Comparison of ENCODE assay signal across 8 mouse cellular contexts in genomic region chr2:110229143-110230087, GRCm38 (mm10).
A peak's percentile ranks its signal among the peaks of the same experiment; 100 is the strongest.
DNase-seq lines count a peak whose midpoint lies in the region; ATAC-seq lines count a peak whose summit lies in the region.

No protein-coding gene starts in this region.

- peak overlapping the region; percentile 35; the same call in 1 of the 2 replicates for H3K9ac ChIP-seq in stomach, embryonic 16.5 days (ENCODE audit: low read length)

- H3K4me3 ChIP-seq in stomach, embryonic 16.5 days (replicated peaks; ENCODE audit: low read length) = no peak overlapping the region

- WGBS in stomach, embryonic 16.5 days = 32% methylated on average over 15 of the region's 15 CpGs

- no peaks in the 10 kb centered on the region for H3K9me3 ChIP-seq in stomach, embryonic 16.5 days (replicated peaks; ENCODE audit: control insufficient read depth, low read length)

- DNase-seq in heart, adult 11 months = peak; percentile 91
- DNase-seq in heart, postnatal 25 days (ENCODE audit: low spot score) = no peak
- peak; percentile 81 to 87 for DNase-seq in cerebellum, postnatal 10 days
- DNase-seq in gastrocnemius, postnatal 14 days = peak; percentile 43
- DNase-seq in induced T-regulatory cell, adult 2 months (ENCODE audit: low read depth) = peak; percentile 21
- peak; percentile 58 to 67 for DNase-seq in left cerebral cortex, adult 18-20 months (ENCODE audit: low spot score in 2 of 2)

- peak overlapping the region; percentile 43; the same call in 1 of the 2 replicates for H3K4me2 ChIP-seq in stomach, embryonic 16.5 days (ENCODE audit: low read depth, low read length)

- no peak overlapping the region for H3K27ac ChIP-seq in stomach, embryonic 16.5 days (ENCODE audit: low read length)

- no peaks in the 10 kb centered on the region for H3K36me3 ChIP-seq in stomach, embryonic 16.5 days (ENCODE audit: control insufficient read depth, insufficient read depth, low read length)

- no peaks in the 10 kb centered on the region for H3K27me3 ChIP-seq in stomach, embryonic 16.5 days (ENCODE audit: control insufficient read depth, insufficient read depth, low read length)

- intact Hi-C loops in heart, postnatal 25 days (cut with DNase I) = loop anchor here (1.0 to 10.0 kb wide), 2 partner anchors 336 to 755 kb away; no protein-coding TSS in a partner anchor
- intact Hi-C loops in gastrocnemius, postnatal 14 days (cut with DNase I; ENCODE audit: low total_unique reads) = loop anchor here (5.0 kb wide), 1 partner anchor 338 kb away; no protein-coding TSS in a partner anchor

- H3K4me1 ChIP-seq in stomach, embryonic 16.5 days (ENCODE audit: control insufficient read depth, insufficient read depth, low read length) = peaks cover 7% of the 10 kb centered on the region; the same call in 1 of the 2 replicates

- ATAC-seq in megakaryocyte-erythroid progenitor cell, adult 5-6 weeks (replicated peaks; ENCODE audit: low FRiP score, low TSS enrichment, poor library complexity, severe bottlenecking) = peak; percentile 85
- peak; percentile 86 for ATAC-seq in stomach, embryonic 16.5 days (ENCODE audit: insufficient read depth, low FRiP score)
